Mouse (Mus musculus): ENCODE measurements around the gene Sh3bp4.

Sh3bp4 gene

DNA sequence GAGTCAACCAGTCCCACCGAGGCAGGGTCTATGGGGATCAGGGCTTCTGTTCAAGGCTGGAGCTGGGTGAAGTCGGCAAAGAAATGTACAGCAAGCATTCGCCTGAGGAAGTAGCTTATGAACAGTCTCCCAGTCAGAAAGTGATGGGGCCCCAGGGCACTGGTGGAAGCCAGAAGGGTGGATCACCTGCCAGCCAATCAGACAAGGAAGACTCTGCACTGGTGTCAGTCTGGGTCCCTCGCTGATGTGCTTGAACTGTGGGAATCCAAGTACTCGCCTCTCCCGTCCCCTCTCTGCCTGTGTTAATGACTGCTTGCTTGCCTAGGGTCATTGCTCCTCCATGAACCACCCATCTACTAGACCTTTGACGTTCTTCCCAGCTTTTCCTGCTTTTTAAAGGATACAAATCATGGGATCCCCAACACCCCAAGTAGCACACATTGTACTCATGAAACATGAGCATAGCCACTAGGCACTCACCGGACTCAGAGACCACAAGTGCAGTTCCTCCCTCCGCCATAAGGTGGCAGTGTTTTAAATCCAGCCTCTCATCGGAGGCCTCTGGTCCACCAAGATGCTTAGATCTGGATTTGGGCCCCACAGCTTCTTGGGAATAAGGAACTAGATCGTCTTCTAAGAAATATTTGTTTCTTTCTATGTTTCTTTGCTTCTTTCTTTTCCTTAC is 122.5 kb downstream of the Sh3bp4 start:
- in situ Hi-C loops (cut with MboI; ENCODE audit: low pct_unique_long_range_greater_than_20kb in 1 of 2, low sequenced_read_pairs in 2 of 2, unreplicated experiment in 1 of 2), result loop anchor here (5.0 to 10.0 kb wide), 3 partner anchors 125 to 448 kb away; no protein-coding TSS in a partner anchor

- in situ Hi-C loops (cut with MboI; ENCODE audit: low pct_unique_long_range_greater_than_20kb in 1 of 2, low sequenced_read_pairs in 2 of 2, unreplicated experiment in 1 of 2), result loop anchor here (5.0 to 10.0 kb wide), 3 partner anchors 126 to 449 kb away; no protein-coding TSS in a partner anchor
These were observed 123.4 kb downstream of the Sh3bp4 start for GRCm38 (mm10) chr1:89193576-89193975.

DNA sequence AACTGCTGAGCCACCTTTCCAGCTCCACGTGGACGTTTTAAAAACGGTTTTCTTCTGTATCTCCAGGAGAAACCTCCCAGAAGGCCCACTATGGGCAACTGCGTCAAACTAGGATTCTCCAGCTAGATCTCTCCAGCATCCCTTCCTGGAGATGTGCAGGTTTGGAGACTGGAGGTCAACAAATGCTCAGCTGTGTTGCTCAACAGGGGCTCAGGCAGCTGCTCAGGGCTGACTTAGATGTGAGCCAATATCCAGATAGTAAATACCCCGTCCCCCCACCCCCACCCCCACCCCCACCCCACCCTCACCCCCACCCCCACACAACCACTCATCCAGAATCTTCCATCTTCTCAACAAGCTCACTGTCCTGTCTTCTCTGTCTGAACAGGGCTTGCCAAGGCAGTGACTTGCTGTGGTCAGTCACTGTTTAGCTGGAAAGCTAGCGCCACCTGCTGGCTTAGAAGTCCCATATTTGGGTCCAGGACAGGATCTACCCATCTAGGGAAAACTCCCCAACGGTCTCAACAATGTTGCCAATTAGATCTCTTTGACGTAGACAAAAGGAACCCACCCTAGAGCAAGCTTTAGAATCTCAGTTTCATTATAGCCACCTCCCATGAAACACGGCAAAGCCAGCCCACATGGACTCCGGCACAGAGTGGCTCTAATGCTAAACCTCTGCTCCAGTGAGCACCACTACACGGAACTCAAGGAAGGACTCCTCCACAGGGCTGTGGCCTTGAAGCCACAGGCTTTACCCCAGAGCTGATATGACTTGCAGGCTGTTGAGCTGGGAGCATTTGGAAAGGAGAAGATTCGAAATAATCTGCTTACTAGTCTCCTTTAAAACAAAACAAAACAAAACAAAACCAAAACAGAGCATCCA is 125.9 kb downstream of the Sh3bp4 start:
- in situ Hi-C loops (cut with MboI; ENCODE audit: low pct_unique_long_range_greater_than_20kb in 1 of 2, low sequenced_read_pairs in 2 of 2, unreplicated experiment in 1 of 2), result loop anchor here (10.0 kb wide), 2 partner anchors 431 to 451 kb away; no protein-coding TSS in a partner anchor

All from mouse embryonic stem cell (cell line).